Mouse (Mus musculus): Measurements from ENCODE around the gene Myrf. TPM values are rescaled to one million over a fixed set of nuclear protein-coding genes. Genes with fewer than 3 reads are reported as not detected.

Myrf gene
- polyA plus RNA-seq, 1 experiment from 2014 or later = 0.75 TPM

DNA sequence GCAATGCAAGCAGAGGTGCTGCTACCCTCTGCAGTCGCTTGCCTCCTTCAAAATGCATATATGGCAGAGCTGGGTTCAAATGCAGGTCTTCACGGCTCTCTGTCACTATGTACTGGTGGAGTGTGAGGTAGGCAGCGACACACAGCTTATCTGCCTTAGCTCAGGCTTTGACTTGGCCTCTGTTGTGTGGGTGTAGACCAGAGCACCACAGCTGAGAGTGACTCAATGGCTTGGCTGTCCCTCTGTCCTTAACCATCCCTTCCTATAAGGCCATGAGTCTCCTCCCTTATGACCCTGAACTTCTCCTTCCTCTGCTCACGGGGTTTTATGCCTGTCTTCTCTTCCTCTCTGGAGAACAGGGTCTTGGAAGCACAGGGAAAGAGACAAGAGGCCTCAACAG lies 29.7 kb downstream of the Myrf start:
- Histone ChIP-seq H3K9me3 (ENCODE audit: control insufficient read depth, low read length) (no peaks in the 10 kb centered on the region), H3K9ac (replicated peaks; ENCODE audit: low read length) (no peak overlapping the region), H3K4me3 (replicated peaks; ENCODE audit: low read depth, low read length) (no peak overlapping the region), H3K36me3 (ENCODE audit: control insufficient read depth, insufficient read depth, low read length) (peaks cover 53% of the 10 kb centered on the region), H3K27ac (replicated peaks; ENCODE audit: low read depth, low read length) (no peak overlapping the region), H3K4me2 (ENCODE audit: low read length) (no peak overlapping the region), H3K27me3 (ENCODE audit: control insufficient read depth, insufficient read depth, low read length) (no peaks in the 10 kb centered on the region), H3K4me1 (ENCODE audit: control insufficient read depth, insufficient read depth, low read length) (no peaks in the 10 kb centered on the region)
- 86% methylated on average over 4 of the region's 4 CpGs for WGBS
- DNase-seq (no peak), ATAC-seq (ENCODE audit: low FRiP score, low TSS enrichment) (no peak)

DNA sequence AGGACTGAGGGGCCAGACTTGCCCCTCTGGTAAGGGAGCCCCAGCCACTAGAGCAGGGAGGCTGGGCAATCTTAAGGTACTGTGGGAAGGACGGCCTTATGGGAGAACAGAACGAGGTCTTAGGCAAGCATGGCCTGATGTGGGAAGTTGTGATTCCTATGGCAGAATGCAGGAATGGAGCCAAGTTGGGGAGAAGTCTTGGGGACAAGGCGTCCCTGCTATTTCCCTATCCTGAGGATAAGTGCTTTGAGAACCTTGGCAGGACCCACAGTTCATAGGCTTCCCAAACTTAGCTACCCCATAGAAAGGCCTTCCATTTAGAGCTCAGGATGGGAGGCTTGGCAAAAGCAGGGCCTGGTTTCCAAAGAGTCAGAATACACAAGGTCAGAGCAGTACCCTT lies 31.7 kb downstream of the Myrf start:
- WGBS = 88% methylated on average over 3 of the region's 3 CpGs
- DNase-seq (no peak), ATAC-seq (ENCODE audit: low FRiP score, low TSS enrichment) (no peak)
- no peaks in the 10 kb centered on the region for H3K9me3 ChIP-seq (ENCODE audit: control insufficient read depth, low read length)
- H3K4me3 ChIP-seq (replicated peaks; ENCODE audit: low read depth, low read length) = no peak overlapping the region
- H3K9ac ChIP-seq (replicated peaks; ENCODE audit: low read length) = no peak overlapping the region
- H3K36me3 ChIP-seq (ENCODE audit: control insufficient read depth, insufficient read depth, low read length) = peaks cover 54% of the 10 kb centered on the region
- no peak overlapping the region for H3K4me2 ChIP-seq (ENCODE audit: low read length)
- H3K4me1 ChIP-seq (ENCODE audit: control insufficient read depth, insufficient read depth, low read length) = no peaks in the 10 kb centered on the region
- no peaks in the 10 kb centered on the region for H3K27me3 ChIP-seq (ENCODE audit: control insufficient read depth, insufficient read depth, low read length)
- no peak overlapping the region for H3K27ac ChIP-seq (replicated peaks; ENCODE audit: low read depth, low read length)

DNA sequence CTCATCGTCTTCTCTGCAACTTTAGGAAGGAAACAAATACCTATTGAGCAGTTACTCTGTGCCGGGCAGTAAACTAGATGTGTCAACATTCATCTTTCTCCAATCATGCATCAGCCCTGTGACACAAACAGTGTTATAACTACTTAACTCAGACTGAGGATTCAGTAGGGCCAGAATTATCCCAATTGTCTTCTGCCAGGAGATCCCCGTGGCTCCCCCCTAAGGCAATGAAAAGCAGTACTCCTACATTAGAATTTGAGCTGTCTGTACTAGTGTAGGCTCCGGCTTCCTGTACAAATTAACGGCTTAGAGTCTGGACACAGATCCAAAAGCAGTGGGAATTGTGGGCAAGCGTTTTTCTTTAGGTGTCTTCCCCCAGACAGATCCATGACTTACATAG lies 35.5 kb downstream of the Myrf start:
- peak overlapping the region; percentile 90 for H3K4me2 ChIP-seq (ENCODE audit: low read length)
- 82% methylated on average over 6 of the region's 6 CpGs for WGBS
- H3K9ac ChIP-seq (replicated peaks; ENCODE audit: low read length) = no peak overlapping the region
- ATAC-seq (ENCODE audit: low FRiP score, low TSS enrichment) (no peak), DNase-seq (no peak)
- no peaks in the 10 kb centered on the region for H3K9me3 ChIP-seq (ENCODE audit: control insufficient read depth, low read length)
- no peaks in the 10 kb centered on the region for H3K27me3 ChIP-seq (ENCODE audit: control insufficient read depth, insufficient read depth, low read length)
- H3K4me1 ChIP-seq (ENCODE audit: control insufficient read depth, insufficient read depth, low read length) = peaks cover 8% of the 10 kb centered on the region
- H3K27ac ChIP-seq (replicated peaks; ENCODE audit: low read depth, low read length) = no peak overlapping the region
- peaks cover 49% of the 10 kb centered on the region for H3K36me3 ChIP-seq (ENCODE audit: control insufficient read depth, insufficient read depth, low read length)
- H3K4me3 ChIP-seq (replicated peaks; ENCODE audit: low read depth, low read length) = peak overlapping the region; percentile 68; the same call in 1 of the 2 replicates

DNA sequence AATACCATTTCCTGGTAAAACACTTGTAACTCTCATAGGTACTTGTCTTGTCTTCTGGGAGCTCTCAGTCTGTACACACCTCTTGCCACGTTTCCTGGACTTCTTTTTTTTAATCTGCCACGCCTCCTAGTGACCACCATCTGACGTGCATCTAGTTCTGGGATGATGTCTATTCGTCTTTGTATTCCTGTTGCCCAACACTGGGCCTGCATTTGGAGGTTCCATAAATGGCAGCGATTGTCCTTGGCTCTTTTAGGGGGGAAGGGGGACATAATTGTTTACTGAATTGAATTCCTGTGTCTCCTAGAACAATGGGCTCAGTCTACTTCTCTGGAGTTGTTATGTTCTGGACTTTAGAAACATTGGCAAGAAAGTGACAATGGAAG lies 35.9 kb downstream of the Myrf start:
- Histone ChIP-seq H3K27me3 (ENCODE audit: control insufficient read depth, insufficient read depth, low read length) (no peaks in the 10 kb centered on the region), H3K4me3 (replicated peaks; ENCODE audit: low read depth, low read length) (peak overlapping the region; percentile 68), H3K9me3 (ENCODE audit: control insufficient read depth, low read length) (no peaks in the 10 kb centered on the region), H3K36me3 (ENCODE audit: control insufficient read depth, insufficient read depth, low read length) (peaks cover 50% of the 10 kb centered on the region), H3K27ac (replicated peaks; ENCODE audit: low read depth, low read length) (peak overlapping the region; percentile 87), H3K9ac (replicated peaks; ENCODE audit: low read length) (peak overlapping the region; percentile 65), H3K4me2 (ENCODE audit: low read length) (peak overlapping the region; percentile 90), H3K4me1 (ENCODE audit: control insufficient read depth, insufficient read depth, low read length) (peaks cover 8% of the 10 kb centered on the region)
- no peak for ATAC-seq (ENCODE audit: low FRiP score, low TSS enrichment)
- peak; percentile 59 for DNase-seq
- WGBS = 2% methylated on average over 5 of the region's 5 CpGs

DNA sequence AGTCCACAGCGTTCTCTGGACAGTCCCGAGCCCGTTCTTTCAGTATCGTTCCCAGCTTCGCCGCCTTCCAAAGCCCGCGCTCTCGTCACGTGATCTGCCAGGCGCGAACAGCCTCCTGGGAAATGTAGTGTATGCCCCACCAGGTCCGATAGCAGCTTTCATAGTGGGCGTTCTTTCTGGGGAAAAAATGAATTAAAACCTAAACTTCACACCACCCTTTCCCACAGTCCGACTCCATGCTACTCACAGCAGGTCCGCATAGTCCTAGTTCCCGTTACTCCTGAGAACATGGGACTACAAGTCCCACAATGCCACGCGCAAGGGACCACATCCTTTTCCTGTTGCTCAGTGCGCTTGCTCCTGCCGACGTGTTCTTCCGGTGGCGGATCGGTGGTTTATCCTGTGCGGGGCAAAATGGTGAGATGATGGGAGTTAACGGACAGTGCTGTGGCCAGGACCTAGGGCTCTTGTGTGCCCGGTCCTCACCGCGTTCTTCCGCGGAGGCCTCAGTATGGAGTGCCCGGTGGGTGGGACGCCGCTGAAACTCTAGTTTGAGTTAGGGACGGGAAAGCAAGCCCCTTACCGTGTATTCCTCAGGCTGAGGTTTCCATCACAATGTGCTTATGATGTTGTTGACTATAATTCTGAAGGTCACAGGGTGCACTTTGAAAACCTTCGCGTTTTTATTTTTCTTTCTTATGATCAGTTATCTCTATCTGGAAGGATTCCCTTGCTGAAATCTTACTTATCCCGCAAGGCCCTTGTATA lies 36.5 kb downstream of the Myrf start, which contains the start of the genes Tmem258 and Fen1:
Gene Tmem258, plus strand, starts transcription at position 167 of the 768 bp plus-strand sequence.
Gene Fen1, minus strand, starts transcription at position 322 of the 768 bp plus-strand sequence.
- peak; percentile 94 for DNase-seq
- Histone ChIP-seq H3K9me3 (ENCODE audit: control insufficient read depth, low read length) (no peaks in the 10 kb centered on the region), H3K4me1 (ENCODE audit: control insufficient read depth, insufficient read depth, low read length) (peaks cover 8% of the 10 kb centered on the region), H3K27ac (replicated peaks; ENCODE audit: low read depth, low read length) (peak within 1 kb of the TSS; percentile 87), H3K4me2 (ENCODE audit: low read length) (peak within 1 kb of the TSS; percentile 90), H3K4me3 (replicated peaks; ENCODE audit: low read depth, low read length) (peak within 1 kb of the TSS; percentile 68), H3K9ac (replicated peaks; ENCODE audit: low read length) (peak within 1 kb of the TSS; percentile 65), H3K36me3 (ENCODE audit: control insufficient read depth, insufficient read depth, low read length) (peaks cover 51% of the 10 kb centered on the region), H3K27me3 (ENCODE audit: control insufficient read depth, insufficient read depth, low read length) (no peaks in the 10 kb centered on the region)
- peak; percentile 93 for ATAC-seq (ENCODE audit: low FRiP score, low TSS enrichment)
- WGBS = under 1% methylated on average over 40 of the region's 40 CpGs

DNA sequence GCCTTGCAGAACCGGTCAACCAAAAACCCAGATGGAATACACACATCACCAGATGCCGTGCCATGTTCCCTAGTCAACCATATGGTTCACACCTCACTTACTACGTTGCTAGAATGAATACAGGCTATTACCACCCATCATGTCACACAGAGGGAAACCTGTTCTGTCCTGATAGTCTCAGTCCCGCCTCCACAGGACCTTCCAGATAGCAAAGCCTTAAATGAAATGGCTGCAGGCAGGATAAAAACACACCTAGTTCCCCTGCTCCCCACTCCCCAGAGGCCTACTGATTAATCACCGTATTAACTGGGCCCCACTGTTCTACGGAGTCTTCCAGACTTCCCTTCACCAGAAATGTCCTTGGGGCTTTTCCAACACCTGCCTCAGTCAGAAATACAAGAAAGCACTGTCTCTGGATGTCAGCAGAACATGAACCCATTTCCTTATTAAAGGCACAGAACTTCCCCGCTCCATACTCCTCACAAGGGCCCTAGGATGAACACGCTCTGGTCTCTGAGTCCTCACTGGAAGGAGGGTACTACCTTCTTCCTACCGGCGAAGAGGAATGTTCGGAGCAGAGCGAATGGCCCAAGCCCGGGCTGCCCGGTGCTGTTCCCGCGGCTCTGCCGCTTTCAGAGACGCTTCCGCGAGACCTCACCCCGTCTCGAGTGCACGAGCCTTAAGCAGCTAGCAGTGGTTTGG lies 37.3 kb downstream of the Myrf start:
- Histone ChIP-seq H3K27ac (replicated peaks; ENCODE audit: low read depth, low read length) (peak overlapping the region; percentile 87), H3K4me1 (ENCODE audit: control insufficient read depth, insufficient read depth, low read length) (peaks cover 8% of the 10 kb centered on the region), H3K4me3 (replicated peaks; ENCODE audit: low read depth, low read length) (peak overlapping the region; percentile 68), H3K9ac (replicated peaks; ENCODE audit: low read length) (peak overlapping the region; percentile 65), H3K9me3 (ENCODE audit: control insufficient read depth, low read length) (no peaks in the 10 kb centered on the region), H3K27me3 (ENCODE audit: control insufficient read depth, insufficient read depth, low read length) (no peaks in the 10 kb centered on the region), H3K4me2 (ENCODE audit: low read length) (peak overlapping the region; percentile 90), H3K36me3 (ENCODE audit: control insufficient read depth, insufficient read depth, low read length) (peaks cover 44% of the 10 kb centered on the region)
- no peak for DNase-seq
- 3% methylated on average over 23 of the region's 23 CpGs for WGBS
- no peak; the same call in 1 of the 2 replicates for ATAC-seq (ENCODE audit: low FRiP score, low TSS enrichment)

DNA sequence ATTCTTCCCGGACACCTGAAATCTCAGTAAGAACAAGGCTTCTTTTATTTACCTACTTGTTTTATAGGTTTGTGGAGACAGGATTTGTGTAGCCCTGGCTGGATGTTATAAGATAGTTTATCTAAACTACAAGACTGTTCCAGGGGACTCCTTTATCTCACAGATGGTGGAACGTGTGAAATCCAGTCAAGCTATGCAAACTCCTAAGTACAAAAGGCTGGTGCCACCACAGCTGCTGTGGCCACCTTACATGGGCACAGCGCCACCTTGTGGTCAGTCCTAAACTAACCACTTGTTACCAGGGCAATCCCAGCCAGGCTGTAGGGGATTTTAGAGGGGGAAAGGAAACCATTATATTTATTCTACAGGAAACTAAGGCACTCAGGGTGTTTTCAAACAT lies 41.8 kb downstream of the Myrf start:
- H3K36me3 ChIP-seq (ENCODE audit: control insufficient read depth, insufficient read depth, low read length) = peaks cover 55% of the 10 kb centered on the region
- no peak; the same call in 1 of the 2 replicates for ATAC-seq (ENCODE audit: low FRiP score, low TSS enrichment)

DNA sequence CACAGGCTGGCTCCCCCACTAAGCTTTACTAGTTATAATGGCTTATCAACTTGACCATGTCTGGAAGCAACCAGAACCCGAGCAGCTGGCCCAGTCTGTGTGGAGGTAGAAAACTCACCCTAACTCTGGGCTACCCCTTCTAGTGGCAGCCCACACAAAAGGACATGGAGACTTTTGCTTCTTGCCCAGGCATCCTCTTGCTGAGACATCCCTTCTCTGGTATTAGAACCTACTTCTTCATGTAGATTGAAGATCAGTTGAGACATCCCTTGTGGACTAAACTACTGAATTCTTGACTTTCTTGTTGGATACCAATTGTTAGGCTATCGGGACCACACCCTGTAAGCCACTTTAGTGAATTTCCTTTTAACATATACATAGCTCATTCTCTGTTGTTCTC lies 42.3 kb downstream of the Myrf start:
- H3K9ac ChIP-seq (replicated peaks; ENCODE audit: low read length) = no peak overlapping the region
- no peaks in the 10 kb centered on the region for H3K9me3 ChIP-seq (ENCODE audit: control insufficient read depth, low read length)
- DNase-seq (no peak), ATAC-seq (ENCODE audit: low FRiP score, low TSS enrichment) (no peak)
- no peak overlapping the region for H3K4me3 ChIP-seq (replicated peaks; ENCODE audit: low read depth, low read length)
- H3K27me3 ChIP-seq (ENCODE audit: control insufficient read depth, insufficient read depth, low read length) = no peaks in the 10 kb centered on the region
- H3K4me1 ChIP-seq (ENCODE audit: control insufficient read depth, insufficient read depth, low read length) = peaks cover 7% of the 10 kb centered on the region
- H3K4me2 ChIP-seq (ENCODE audit: low read length) = no peak overlapping the region
- peaks cover 59% of the 10 kb centered on the region for H3K36me3 ChIP-seq (ENCODE audit: control insufficient read depth, insufficient read depth, low read length)
- WGBS = 84% methylated on average over 2 of the region's 2 CpGs
- no peak overlapping the region for H3K27ac ChIP-seq (replicated peaks; ENCODE audit: low read depth, low read length)

More for the DNA sequence above, 41.8 kb downstream of the Myrf start:
- peak; percentile 94 for DNase-seq
- H3K27me3 ChIP-seq (ENCODE audit: control insufficient read depth, insufficient read depth, low read length) = no peaks in the 10 kb centered on the region
- H3K27ac ChIP-seq (replicated peaks; ENCODE audit: low read depth, low read length) = no peak overlapping the region
- no peak overlapping the region for H3K4me3 ChIP-seq (replicated peaks; ENCODE audit: low read depth, low read length)
- WGBS = 29% methylated on average over 3 of the region's 3 CpGs
- H3K4me2 ChIP-seq (ENCODE audit: low read length) = no peak overlapping the region
- H3K9me3 ChIP-seq (ENCODE audit: control insufficient read depth, low read length) = no peaks in the 10 kb centered on the region
- no peak overlapping the region for H3K9ac ChIP-seq (replicated peaks; ENCODE audit: low read length)
- peaks cover 8% of the 10 kb centered on the region for H3K4me1 ChIP-seq (ENCODE audit: control insufficient read depth, insufficient read depth, low read length)
